Mouse (Mus musculus): ENCODE measurements around the gene Paox. TPM values are rescaled to one million over a fixed set of nuclear protein-coding genes. Genes with fewer than 3 reads are reported as not detected.

Gene Paox
- total RNA-seq, 2 experiments from 2014 or later, result 4.6 to 6.5 TPM

GRCm38 (mm10) chr7:140154218-140154927 lies 38.8 kb downstream of the Paox start, which contains the start of gene Sprn:
Gene Sprn (minus strand): TSS chr7:140154877.
- peak within 1 kb of the TSS; percentile 98 for H3K27ac ChIP-seq
- peak within 1 kb of the TSS; percentile 56 for H3K4me3 ChIP-seq
- peak; percentile 77 to 87 for DNase-seq (ENCODE audit: low spot score in 2 of 2)
- TF ChIP-seq CTCF (conservative IDR thresholded peaks at IDR 0.05), result no peak

- no peak for TF ChIP-seq CTCF (conservative IDR thresholded peaks at IDR 0.05)
- Histone ChIP-seq H3K27ac (no peak overlapping the region), H3K4me3 (no peak overlapping the region)
- DNase-seq (ENCODE audit: low spot score in 2 of 2), result no peak
Observed at GRCm38 (mm10) chr7:140160363-140160762, 44.8 kb downstream of the Paox start.

- no peak within 1 kb of the TSS for H3K27ac ChIP-seq
- H3K4me3 ChIP-seq, result no peak within 1 kb of the TSS
- no peak for DNase-seq (ENCODE audit: low spot score in 2 of 2)
- TF ChIP-seq CTCF (conservative IDR thresholded peaks at IDR 0.05), result no peak
Observed at GRCm38 (mm10) chr7:140164664-140165063, 49.1 kb downstream of the Paox start, which contains the start of gene Olfr522. Gene Olfr522 (minus strand): TSS chr7:140164764.

GRCm38 (mm10) chr7:140167950-140168349 lies 52.4 kb downstream of the Paox start:
- no peak for TF ChIP-seq CTCF (conservative IDR thresholded peaks at IDR 0.05)
- no peak for DNase-seq (ENCODE audit: low spot score in 2 of 2)
- H3K4me3 ChIP-seq, result no peak overlapping the region
- peak overlapping the region; percentile 51; the same call in 1 of the 2 replicates for H3K27ac ChIP-seq

- no peak overlapping the region for H3K4me3 ChIP-seq
- no peak for TF ChIP-seq CTCF (conservative IDR thresholded peaks at IDR 0.05)
- no peak for DNase-seq (ENCODE audit: low spot score in 2 of 2)
- no peak overlapping the region for H3K27ac ChIP-seq
Observed at GRCm38 (mm10) chr7:140169386-140169785, 53.8 kb downstream of the Paox start.

GRCm38 (mm10) chr7:140170863-140171262 lies 55.3 kb downstream of the Paox start:
- TF ChIP-seq CTCF (conservative IDR thresholded peaks at IDR 0.05), result no peak
- H3K27ac ChIP-seq, result no peak overlapping the region
- no peak overlapping the region for H3K4me3 ChIP-seq
- DNase-seq (ENCODE audit: low spot score in 2 of 2), result no peak

GRCm38 (mm10) chr7:140172936-140173335 lies 57.3 kb downstream of the Paox start, which contains the start of gene Olfr523:
Gene Olfr523 (plus strand): TSS chr7:140173217.
- DNase-seq (ENCODE audit: low spot score in 2 of 2), result no peak

GRCm38 (mm10) chr7:140179176-140179575 lies 63.6 kb downstream of the Paox start:
- H3K27ac ChIP-seq, result no peak overlapping the region
- H3K4me3 ChIP-seq, result no peak overlapping the region
- no peak for DNase-seq (ENCODE audit: low spot score in 2 of 2)
- TF ChIP-seq CTCF (conservative IDR thresholded peaks at IDR 0.05), result no peak

More at GRCm38 (mm10) chr7:140172936-140173335, 57.3 kb downstream of the Paox start, which contains the start of gene Olfr523:
- no peak for TF ChIP-seq CTCF (conservative IDR thresholded peaks at IDR 0.05)
- H3K4me3 ChIP-seq, result no peak within 1 kb of the TSS
- no peak within 1 kb of the TSS for H3K27ac ChIP-seq

GRCm38 (mm10) chr7:140180692-140181091 lies 65.1 kb downstream of the Paox start:
- no peak for DNase-seq (ENCODE audit: low spot score in 2 of 2)
- 0 out of 2 replicates have a peak, but pooled peaks have one; percentile 5 for TF ChIP-seq CTCF (conservative IDR thresholded peaks at IDR 0.05)
- no peak overlapping the region for H3K4me3 ChIP-seq
- H3K27ac ChIP-seq, result no peak overlapping the region

GRCm38 (mm10) chr7:140184206-140184605 lies 68.6 kb downstream of the Paox start:
- no peak overlapping the region for H3K4me3 ChIP-seq
- no peak for TF ChIP-seq CTCF (conservative IDR thresholded peaks at IDR 0.05)
- no peak overlapping the region for H3K27ac ChIP-seq
- no peak for DNase-seq (ENCODE audit: low spot score in 2 of 2)

Other genes with a start within 250 kb of the Paox start
- 10 to 100 TPM; 80.3 to 87.0 TPM for gene Kndc1, start 221.1 kb upstream of the Paox start, total RNA-seq (2021)
- not detected for gene Utf1, start 172.0 kb upstream of the Paox start, total RNA-seq (2021)
- gene 6430531B16Rik, start 137.0 kb upstream of the Paox start, total RNA-seq (2021), result 1 to 10 TPM; 1.3 to 1.5 TPM
- gene Adam8, start 123.2 kb upstream of the Paox start, total RNA-seq (2021), result 1 to 10 TPM; 3.4 to 6.0 TPM
- gene Zfp511, start 79.4 kb upstream of the Paox start, total RNA-seq (2021), result 10 to 100 TPM; 24.8 to 28.7 TPM
- 10 to 100 TPM; 39.9 to 40.6 TPM for gene Tubgcp2, start 79.1 kb upstream of the Paox start, total RNA-seq (2021)
- gene Msx3, start 66.7 kb upstream of the Paox start, total RNA-seq (2021), result under 1 TPM in 1 of 2 experiments, not detected in 1; 0.15 TPM
- gene Caly, start 33.3 kb upstream of the Paox start, total RNA-seq (2021), result 100 to 1,000 TPM; 255 to 267 TPM
- not detected for gene Prap1, start 22.4 kb upstream of the Paox start, total RNA-seq (2021)
- 10 to 100 TPM; 46.6 to 48.5 TPM for gene Fuom, start 13.4 kb upstream of the Paox start, total RNA-seq (2021)
- gene Echs1, start 677 bp downstream of the Paox start, total RNA-seq (2021), result 10 to 100 TPM; 60.0 to 63.2 TPM
- 10 to 100 TPM; 27.8 to 27.9 TPM for gene Mtg1, start 21.8 kb downstream of the Paox start, total RNA-seq (2021)
- gene Sprn, start 39.1 kb downstream of the Paox start, total RNA-seq (2021), result 100 to 1,000 TPM; 177 to 178 TPM
- not detected for gene Olfr522, start 49.0 kb downstream of the Paox start, total RNA-seq (2021)
- gene Olfr523, start 57.4 kb downstream of the Paox start, total RNA-seq (2021), result under 1 TPM; 0.10 to 0.20 TPM
- gene Olfr524, start 90.2 kb downstream of the Paox start, total RNA-seq (2021), result not detected
- gene Cd163l1, start 102.5 kb downstream of the Paox start, total RNA-seq (2021), result under 1 TPM; 0.44 to 0.56 TPM
- gene 5830411N06Rik, start 131.5 kb downstream of the Paox start, total RNA-seq (2021), result under 1 TPM in 1 of 2 experiments, not detected in 1; 0.12 TPM
- not detected for gene Olfr525, start 205.1 kb downstream of the Paox start, total RNA-seq (2021)
- not detected for gene Olfr527, start 218.2 kb downstream of the Paox start, total RNA-seq (2021)
- not detected for gene Olfr60, start 245.9 kb downstream of the Paox start, total RNA-seq (2021)